Mouse (Mus musculus) kidney, postnatal 14 days (tissue): ENCODE measurements around the gene Eif5a2.

ENCODE experiments used
- DNase-seq: peaks from one replicate; pipeline ENCODE4 v3.0.0; 2022; ENCODE audit warnings: mixed read lengths

Gene Eif5a2

GRCm38 (mm10) chr3:28814361-28814760 is 33.3 kb downstream of the Eif5a2 start:
- DNase-seq = peak; percentile 37

GRCm38 (mm10) chr3:28816010-28816540 is 35.0 kb downstream of the Eif5a2 start:
- no peak for DNase-seq

DNA sequence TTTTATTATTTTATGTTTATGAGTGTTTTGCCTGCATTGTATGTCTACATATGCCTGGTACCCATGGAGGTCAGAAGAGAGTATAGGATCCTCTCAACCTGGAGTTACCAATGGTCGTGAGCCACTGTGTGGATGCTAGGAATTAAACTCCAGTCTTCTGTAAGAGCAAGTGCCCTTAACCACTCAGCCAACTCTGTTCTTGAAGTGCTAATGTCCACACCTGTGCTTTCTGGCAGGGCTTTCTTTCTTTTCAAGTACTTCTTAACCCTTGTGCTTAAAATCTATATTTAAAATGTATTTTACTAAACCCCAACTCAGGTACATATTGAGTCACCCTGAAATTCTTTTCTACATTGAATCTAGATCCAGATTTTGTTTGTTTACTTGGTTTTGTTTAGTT is 45.2 kb downstream of the Eif5a2 start:
- DNase-seq = no peak

GRCm38 (mm10) chr3:28827605-28828004 is 46.5 kb downstream of the Eif5a2 start:
- DNase-seq = no peak

GRCm38 (mm10) chr3:28829454-28829853 is 48.4 kb downstream of the Eif5a2 start:
- DNase-seq = no peak

- no peak for DNase-seq
Observed at GRCm38 (mm10) chr3:28836796-28837371, 55.8 kb downstream of the Eif5a2 start.

- no peak for DNase-seq
Observed at GRCm38 (mm10) chr3:28841886-28842649, 61.0 kb downstream of the Eif5a2 start.

- DNase-seq = no peak
Observed at GRCm38 (mm10) chr3:28843231-28843630, 62.2 kb downstream of the Eif5a2 start.

GRCm38 (mm10) chr3:28847115-28847514 is 66.0 kb downstream of the Eif5a2 start:
- DNase-seq = no peak
